Mouse (Mus musculus): Measurements from ENCODE around the gene Gcn1l1. TPM values are rescaled to one million over a fixed set of nuclear protein-coding genes. Genes with fewer than 3 reads are reported as not detected.

The Gcn1l1 gene
- polyA plus RNA-seq, 1 experiment from 2014 or later, result 63.3 TPM

- Histone ChIP-seq H3K27me3 (ENCODE audit: low read depth, poor library complexity, severe bottlenecking) (no peaks in the 10 kb centered on the region), H3K4me3 (no peak overlapping the region)
These were observed 39.1 kb upstream of the Gcn1l1 start for GRCm38 (mm10) chr5:115525943-115526342.

GRCm38 (mm10) chr5:115526456-115527202 is 38.4 kb upstream of the Gcn1l1 start:
- WGBS, result 89% methylated on average over 17 of the region's 17 CpGs
- no peaks in the 10 kb centered on the region for H3K27me3 ChIP-seq (ENCODE audit: low read depth, poor library complexity, severe bottlenecking)
- H3K36me3 ChIP-seq, result 0 out of 2 replicates have a peak, but pooled peaks cover 5% of the 10 kb centered on the region
- peaks cover 92% of the 10 kb centered on the region for H3K4me1 ChIP-seq
- no peak overlapping the region for H3K4me3 ChIP-seq
- no peaks in the 10 kb centered on the region for H3K9me3 ChIP-seq (replicated peaks)
- peak overlapping the region; percentile 86; the same call in 1 of the 2 replicates for H3K27ac ChIP-seq
- DNase-seq (ENCODE audit: low spot score), result no peak

More at GRCm38 (mm10) chr5:115525943-115526342, 39.1 kb upstream of the Gcn1l1 start:
- DNase-seq (ENCODE audit: low spot score), result no peak
- H3K9me3 ChIP-seq (replicated peaks), result no peaks in the 10 kb centered on the region
- peaks cover 92% of the 10 kb centered on the region for H3K4me1 ChIP-seq
- WGBS, result 84% methylated on average over 9 of the region's 9 CpGs
- H3K27ac ChIP-seq, result peak overlapping the region; percentile 86
- 0 out of 2 replicates have a peak, but pooled peaks cover 5% of the 10 kb centered on the region for H3K36me3 ChIP-seq

GRCm38 (mm10) chr5:115528128-115528527 is 36.9 kb upstream of the Gcn1l1 start:
- peaks cover 89% of the 10 kb centered on the region for H3K4me1 ChIP-seq
- H3K27ac ChIP-seq, result no peak overlapping the region
- H3K4me3 ChIP-seq, result no peak overlapping the region
- H3K9me3 ChIP-seq (replicated peaks), result no peaks in the 10 kb centered on the region
- H3K27me3 ChIP-seq (ENCODE audit: low read depth, poor library complexity, severe bottlenecking), result no peaks in the 10 kb centered on the region
- H3K36me3 ChIP-seq, result 0 out of 2 replicates have a peak, but pooled peaks cover 9% of the 10 kb centered on the region
- DNase-seq (ENCODE audit: low spot score), result no peak
- 92% methylated on average over 5 of the region's 5 CpGs for WGBS

- H3K27ac ChIP-seq, result peak overlapping the region; percentile 72; the same call in 1 of the 2 replicates
- no peak for DNase-seq (ENCODE audit: low spot score)
These were observed 35.7 kb upstream of the Gcn1l1 start for GRCm38 (mm10) chr5:115529364-115529741.

GRCm38 (mm10) chr5:115529742-115530446 is 35.2 kb upstream of the Gcn1l1 start:
- Histone ChIP-seq H3K36me3 (0 out of 2 replicates have a peak, but pooled peaks cover 10% of the 10 kb centered on the region), H3K4me1 (peaks cover 89% of the 10 kb centered on the region), H3K4me3 (no peak overlapping the region), H3K27me3 (ENCODE audit: low read depth, poor library complexity, severe bottlenecking) (no peaks in the 10 kb centered on the region), H3K9me3 (replicated peaks) (no peaks in the 10 kb centered on the region), H3K27ac (peak overlapping the region; percentile 72)
- no peak for DNase-seq (ENCODE audit: low spot score)
- WGBS, result 68% methylated on average over 7 of the region's 7 CpGs

More at GRCm38 (mm10) chr5:115529364-115529741, 35.7 kb upstream of the Gcn1l1 start:
- Histone ChIP-seq H3K36me3 (0 out of 2 replicates have a peak, but pooled peaks cover 10% of the 10 kb centered on the region), H3K27me3 (ENCODE audit: low read depth, poor library complexity, severe bottlenecking) (no peaks in the 10 kb centered on the region), H3K9me3 (replicated peaks) (no peaks in the 10 kb centered on the region), H3K4me1 (peaks cover 89% of the 10 kb centered on the region), H3K4me3 (no peak overlapping the region)
- 68% methylated on average over 8 of the region's 8 CpGs for WGBS

GRCm38 (mm10) chr5:115530447-115530809 is 34.6 kb upstream of the Gcn1l1 start:
- H3K4me1 ChIP-seq, result peaks cover 89% of the 10 kb centered on the region

GRCm38 (mm10) chr5:115531671-115532270 is 33.3 kb upstream of the Gcn1l1 start:
- DNase-seq (ENCODE audit: low spot score), result no peak

More at GRCm38 (mm10) chr5:115530447-115530809, 34.6 kb upstream of the Gcn1l1 start:
- no peaks in the 10 kb centered on the region for H3K9me3 ChIP-seq (replicated peaks)
- peak overlapping the region; percentile 72 for H3K27ac ChIP-seq
- no peak overlapping the region for H3K4me3 ChIP-seq
- H3K36me3 ChIP-seq, result 0 out of 2 replicates have a peak, but pooled peaks cover 10% of the 10 kb centered on the region
- H3K27me3 ChIP-seq (ENCODE audit: low read depth, poor library complexity, severe bottlenecking), result no peaks in the 10 kb centered on the region
- 61% methylated on average over 8 of the region's 8 CpGs for WGBS
- DNase-seq (ENCODE audit: low spot score), result no peak

GRCm38 (mm10) chr5:115534290-115534731 is 30.7 kb upstream of the Gcn1l1 start:
- H3K4me3 ChIP-seq, result peak overlapping the region; percentile 32

More at GRCm38 (mm10) chr5:115531671-115532270, 33.3 kb upstream of the Gcn1l1 start:
- no peaks in the 10 kb centered on the region for H3K27me3 ChIP-seq (ENCODE audit: low read depth, poor library complexity, severe bottlenecking)
- H3K36me3 ChIP-seq, result 0 out of 2 replicates have a peak, but pooled peaks cover 5% of the 10 kb centered on the region
- H3K9me3 ChIP-seq (replicated peaks), result no peaks in the 10 kb centered on the region
- peak overlapping the region; percentile 73 for H3K27ac ChIP-seq
- H3K4me1 ChIP-seq, result peaks cover 81% of the 10 kb centered on the region
- H3K4me3 ChIP-seq, result no peak overlapping the region
- 46% methylated on average over 18 of the region's 18 CpGs for WGBS

GRCm38 (mm10) chr5:115534856-115535255 is 30.2 kb upstream of the Gcn1l1 start:
- Histone ChIP-seq H3K4me3 (peak overlapping the region; percentile 32), H3K27ac (peak overlapping the region; percentile 72), H3K27me3 (ENCODE audit: low read depth, poor library complexity, severe bottlenecking) (no peaks in the 10 kb centered on the region), H3K36me3 (0 out of 2 replicates have a peak, but pooled peaks cover 5% of the 10 kb centered on the region), H3K4me1 (peaks cover 75% of the 10 kb centered on the region), H3K9me3 (replicated peaks) (no peaks in the 10 kb centered on the region)
- WGBS, result 30% methylated on average over 8 of the region's 8 CpGs
- DNase-seq (ENCODE audit: low spot score), result no peak

More at GRCm38 (mm10) chr5:115534290-115534731, 30.7 kb upstream of the Gcn1l1 start:
- 0 out of 2 replicates have a peak, but pooled peaks cover 5% of the 10 kb centered on the region for H3K36me3 ChIP-seq
- no peaks in the 10 kb centered on the region for H3K9me3 ChIP-seq (replicated peaks)
- peak; percentile 57 for DNase-seq (ENCODE audit: low spot score)
- H3K27ac ChIP-seq, result peak overlapping the region; percentile 72
- 2% methylated on average over 16 of the region's 16 CpGs for WGBS
- H3K27me3 ChIP-seq (ENCODE audit: low read depth, poor library complexity, severe bottlenecking), result no peaks in the 10 kb centered on the region
- H3K4me1 ChIP-seq, result peaks cover 80% of the 10 kb centered on the region

GRCm38 (mm10) chr5:115535635-115536034 is 29.4 kb upstream of the Gcn1l1 start:
- WGBS, result 31% methylated on average over 7 of the region's 7 CpGs
- DNase-seq (ENCODE audit: low spot score), result no peak
- Histone ChIP-seq H3K4me1 (peaks cover 67% of the 10 kb centered on the region), H3K27ac (peak overlapping the region; percentile 72), H3K4me3 (no peak overlapping the region), H3K9me3 (replicated peaks) (no peaks in the 10 kb centered on the region), H3K36me3 (0 out of 2 replicates have a peak, but pooled peaks cover 5% of the 10 kb centered on the region), H3K27me3 (ENCODE audit: low read depth, poor library complexity, severe bottlenecking) (no peaks in the 10 kb centered on the region)

GRCm38 (mm10) chr5:115538017-115538692 is 26.9 kb upstream of the Gcn1l1 start:
- DNase-seq (ENCODE audit: low spot score), result no peak
- WGBS, result 75% methylated on average over 13 of the region's 13 CpGs
- Histone ChIP-seq H3K4me3 (0 out of 2 replicates have a peak overlapping the region, but pooled peaks have one; percentile 4), H3K9me3 (replicated peaks) (no peaks in the 10 kb centered on the region), H3K27ac (peak overlapping the region; percentile 39), H3K27me3 (ENCODE audit: low read depth, poor library complexity, severe bottlenecking) (no peaks in the 10 kb centered on the region), H3K4me1 (peaks cover 58% of the 10 kb centered on the region), H3K36me3 (0 out of 2 replicates have a peak, but pooled peaks cover under 1% of the 10 kb centered on the region)

- Histone ChIP-seq H3K27ac (peak overlapping the region; percentile 39), H3K4me3 (0 out of 2 replicates have a peak overlapping the region, but pooled peaks have one; percentile 4), H3K9me3 (replicated peaks) (no peaks in the 10 kb centered on the region), H3K27me3 (ENCODE audit: low read depth, poor library complexity, severe bottlenecking) (no peaks in the 10 kb centered on the region), H3K4me1 (peaks cover 58% of the 10 kb centered on the region), H3K36me3 (no peaks in the 10 kb centered on the region)
- 1% methylated on average over 12 of the region's 12 CpGs for WGBS
- peak; percentile 96 for DNase-seq (ENCODE audit: low spot score)
These were observed 26.4 kb upstream of the Gcn1l1 start for GRCm38 (mm10) chr5:115538693-115539043.

Data from limb, embryonic 10.5 days (tissue).